Mouse (Mus musculus): Measurements from ENCODE around the gene Irgm1. TPM values are rescaled to one million over a fixed set of nuclear protein-coding genes. Genes with fewer than 3 reads are reported as not detected.

Gene Irgm1
- polyA plus RNA-seq, 1 experiment from 2014 or later: 7.6 TPM

DNA sequence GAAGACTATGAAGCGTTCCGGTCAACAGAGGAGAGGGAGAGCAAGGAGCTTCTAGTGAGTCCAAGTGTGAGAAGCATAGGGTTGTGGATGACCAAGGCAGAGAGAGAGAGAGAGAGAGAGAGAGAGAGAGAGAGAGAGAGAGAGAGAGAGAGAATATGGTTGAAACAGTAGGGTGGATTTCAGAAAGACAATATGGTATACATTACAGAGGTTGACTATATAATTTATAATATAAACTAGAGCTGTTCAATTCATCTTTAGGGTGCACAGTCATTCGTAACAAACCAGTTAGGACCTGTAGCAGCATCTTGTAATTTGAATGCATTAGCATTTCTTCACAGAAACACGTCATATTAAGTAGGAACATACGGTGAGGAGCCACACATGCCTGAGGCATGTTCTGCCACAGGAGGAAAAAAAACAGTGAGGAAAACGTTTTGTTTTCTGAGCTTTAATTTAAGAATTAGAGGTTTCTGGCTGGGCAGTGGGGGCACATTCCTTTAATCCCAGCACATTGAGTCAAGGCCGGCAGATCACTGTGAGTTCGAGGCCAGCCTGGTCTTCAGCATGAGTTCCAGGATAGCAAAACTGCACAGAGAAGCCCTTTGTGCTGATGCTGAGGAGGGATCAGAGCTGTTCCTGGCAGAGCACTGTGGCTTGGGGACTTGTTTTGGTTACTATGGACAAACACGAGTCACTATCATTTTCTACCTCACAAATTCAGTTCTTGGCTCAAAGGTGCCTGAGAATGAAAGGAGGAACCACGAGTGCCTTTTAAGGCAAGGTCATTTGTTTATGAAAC lies 32.4 kb downstream of the Irgm1 start:
- H3K4me3 ChIP-seq (ENCODE audit: low read depth, low read length): peak overlapping the region; percentile 78
- no peaks in the 10 kb centered on the region for H3K27me3 ChIP-seq (replicated peaks; ENCODE audit: control insufficient read depth, insufficient read depth, low read length)
- no peaks in the 10 kb centered on the region for H3K36me3 ChIP-seq (ENCODE audit: control insufficient read depth, insufficient read depth, low read length)
- peak overlapping the region; percentile 79 for H3K4me2 ChIP-seq (ENCODE audit: low read depth, low read length)
- no peaks in the 10 kb centered on the region for H3K9me3 ChIP-seq (ENCODE audit: control insufficient read depth, low read length)
- DNase-seq (ENCODE audit: low spot score) (no peak), ATAC-seq (ENCODE audit: low read depth) (no peak)
- H3K27ac ChIP-seq (replicated peaks; ENCODE audit: low read depth, low read length): no peak overlapping the region
- H3K9ac ChIP-seq (ENCODE audit: low read depth, low read length): no peak overlapping the region
- H3K4me1 ChIP-seq (ENCODE audit: control insufficient read depth, insufficient read depth, low read length): peaks cover 8% of the 10 kb centered on the region
- 60% methylated on average over 10 of the region's 10 CpGs for WGBS

- Histone ChIP-seq H3K27ac (replicated peaks; ENCODE audit: low read depth, low read length) (peak overlapping the region; percentile 33; the same call in 1 of the 2 replicates), H3K36me3 (ENCODE audit: control insufficient read depth, insufficient read depth, low read length) (no peaks in the 10 kb centered on the region), H3K9me3 (ENCODE audit: control insufficient read depth, low read length) (no peaks in the 10 kb centered on the region), H3K9ac (ENCODE audit: low read depth, low read length) (peak overlapping the region; percentile 72), H3K4me2 (ENCODE audit: low read depth, low read length) (peak overlapping the region; percentile 79), H3K4me1 (ENCODE audit: control insufficient read depth, insufficient read depth, low read length) (peaks cover 8% of the 10 kb centered on the region), H3K27me3 (replicated peaks; ENCODE audit: control insufficient read depth, insufficient read depth, low read length) (no peaks in the 10 kb centered on the region), H3K4me3 (ENCODE audit: low read depth, low read length) (peak overlapping the region; percentile 78)
- 2% methylated on average over 16 of the region's 16 CpGs for WGBS
- ATAC-seq (ENCODE audit: low read depth) (no peak), DNase-seq (ENCODE audit: low spot score) (peak; percentile 49)
Observed at GRCm38 (mm10) chr11:48838181-48838797, 33.2 kb downstream of the Irgm1 start.

GRCm38 (mm10) chr11:48837310-48838180 lies 33.9 kb downstream of the Irgm1 start:
- Histone ChIP-seq H3K9me3 (ENCODE audit: control insufficient read depth, low read length) (no peaks in the 10 kb centered on the region), H3K36me3 (ENCODE audit: control insufficient read depth, insufficient read depth, low read length) (no peaks in the 10 kb centered on the region), H3K27me3 (replicated peaks; ENCODE audit: control insufficient read depth, insufficient read depth, low read length) (no peaks in the 10 kb centered on the region), H3K4me2 (ENCODE audit: low read depth, low read length) (peak overlapping the region; percentile 79), H3K4me3 (ENCODE audit: low read depth, low read length) (peak overlapping the region; percentile 78), H3K9ac (ENCODE audit: low read depth, low read length) (peak overlapping the region; percentile 72), H3K4me1 (ENCODE audit: control insufficient read depth, insufficient read depth, low read length) (peaks cover 8% of the 10 kb centered on the region), H3K27ac (replicated peaks; ENCODE audit: low read depth, low read length) (peak overlapping the region; percentile 33; the same call in 1 of the 2 replicates)
- peak; percentile 68 for DNase-seq (ENCODE audit: low spot score)
- 0% methylated on average over 27 of the region's 77 CpGs for whole genome bisulfite sequencing
- peak; percentile 7; the same call in 1 of the 2 replicates for ATAC-seq (ENCODE audit: low read depth)

DNA sequence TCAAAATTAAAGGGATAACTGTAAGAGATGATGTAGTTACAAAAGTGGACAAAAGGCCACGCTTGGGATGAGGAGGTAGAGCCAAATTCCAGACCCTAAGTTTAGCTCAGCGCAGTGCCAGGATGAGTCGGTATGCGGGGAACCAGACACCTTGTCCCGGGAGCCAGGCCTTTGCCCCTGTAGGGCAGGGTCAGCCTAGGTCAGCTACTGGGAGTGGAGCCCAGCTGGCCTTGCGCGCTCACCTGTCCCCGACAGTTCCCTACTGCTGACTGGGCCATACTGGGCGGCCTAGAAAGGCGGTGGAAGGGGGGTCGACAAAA lies 34.5 kb downstream of the Irgm1 start:
- Histone ChIP-seq H3K27ac (replicated peaks; ENCODE audit: low read depth, low read length) (no peak overlapping the region), H3K9ac (ENCODE audit: low read depth, low read length) (peak overlapping the region; percentile 72), H3K27me3 (replicated peaks; ENCODE audit: control insufficient read depth, insufficient read depth, low read length) (no peaks in the 10 kb centered on the region), H3K4me1 (ENCODE audit: control insufficient read depth, insufficient read depth, low read length) (peaks cover 8% of the 10 kb centered on the region), H3K9me3 (ENCODE audit: control insufficient read depth, low read length) (no peaks in the 10 kb centered on the region), H3K4me3 (ENCODE audit: low read depth, low read length) (peak overlapping the region; percentile 78), H3K4me2 (ENCODE audit: low read depth, low read length) (peak overlapping the region; percentile 79), H3K36me3 (ENCODE audit: control insufficient read depth, insufficient read depth, low read length) (no peaks in the 10 kb centered on the region)
- ATAC-seq (ENCODE audit: low read depth) (no peak), DNase-seq (ENCODE audit: low spot score) (no peak)
- WGBS: 10% methylated on average over 11 of the region's 11 CpGs

- H3K27ac ChIP-seq (replicated peaks; ENCODE audit: low read depth, low read length): no peak overlapping the region
- 72% methylated on average over 6 of the region's 6 CpGs for WGBS
- no peak for ATAC-seq (ENCODE audit: low read depth)
Observed at GRCm38 (mm10) chr11:48835923-48836322, 35.6 kb downstream of the Irgm1 start.

DNA sequence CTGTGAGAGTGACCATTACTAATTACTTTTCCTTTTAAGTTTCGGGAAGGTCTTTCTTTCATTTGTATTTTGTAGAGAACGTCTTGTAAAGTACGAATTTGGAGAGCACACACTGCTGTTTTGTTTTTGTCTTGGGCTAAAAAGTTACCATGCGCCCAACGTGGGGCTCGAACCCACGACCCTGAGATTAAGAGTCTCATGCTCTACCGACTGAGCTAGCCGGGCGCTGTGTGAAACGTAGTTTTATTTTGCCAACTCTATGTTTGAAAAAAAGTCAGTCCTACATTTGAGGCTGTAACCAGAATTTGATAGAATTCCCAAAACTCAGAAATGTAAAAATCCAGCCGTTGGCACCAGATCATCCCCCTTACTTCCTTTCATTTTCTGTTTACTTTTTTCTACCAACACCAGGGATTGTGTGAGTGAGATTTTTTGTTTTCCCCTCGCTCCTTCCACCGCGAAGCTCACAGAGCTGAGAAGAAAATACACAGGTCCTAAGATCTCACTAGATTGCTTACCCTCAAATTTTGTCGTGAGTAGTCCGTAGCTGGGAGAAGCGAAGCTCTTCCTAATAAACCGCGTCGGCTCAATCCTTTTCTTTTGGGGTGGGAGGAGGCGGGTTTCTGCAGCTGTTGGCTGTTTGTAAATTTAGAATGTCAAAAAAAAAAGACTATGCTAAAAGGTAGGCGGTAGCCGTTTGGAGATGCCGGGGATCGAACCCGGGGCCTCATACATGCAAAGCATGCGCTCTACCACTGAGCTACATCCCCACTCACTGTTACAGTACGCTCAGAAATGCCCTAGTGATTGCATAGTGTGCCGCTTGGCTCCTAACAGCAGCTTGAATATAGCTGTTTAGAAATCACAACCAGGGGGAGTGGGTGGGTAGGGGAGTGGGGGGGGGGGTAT lies 37.5 kb downstream of the Irgm1 start:
- ATAC-seq (ENCODE audit: low read depth): peak; percentile 92
- Histone ChIP-seq H3K9me3 (ENCODE audit: control insufficient read depth, low read length) (no peaks in the 10 kb centered on the region), H3K27me3 (replicated peaks; ENCODE audit: control insufficient read depth, insufficient read depth, low read length) (no peaks in the 10 kb centered on the region), H3K4me3 (ENCODE audit: low read depth, low read length) (peak overlapping the region; percentile 72), H3K27ac (replicated peaks; ENCODE audit: low read depth, low read length) (peak overlapping the region; percentile 69), H3K36me3 (ENCODE audit: control insufficient read depth, insufficient read depth, low read length) (no peaks in the 10 kb centered on the region), H3K9ac (ENCODE audit: low read depth, low read length) (peak overlapping the region; percentile 69), H3K4me2 (ENCODE audit: low read depth, low read length) (peak overlapping the region; percentile 71), H3K4me1 (ENCODE audit: control insufficient read depth, insufficient read depth, low read length) (peaks cover 8% of the 10 kb centered on the region)
- DNase-seq (ENCODE audit: low spot score): peak; percentile 93
- under 1% methylated on average over 30 of the region's 30 CpGs for WGBS

More at GRCm38 (mm10) chr11:48835923-48836322, 35.6 kb downstream of the Irgm1 start:
- peaks cover 8% of the 10 kb centered on the region for H3K4me1 ChIP-seq (ENCODE audit: control insufficient read depth, insufficient read depth, low read length)
- H3K4me2 ChIP-seq (ENCODE audit: low read depth, low read length): no peak overlapping the region
- no peak overlapping the region for H3K9ac ChIP-seq (ENCODE audit: low read depth, low read length)
- no peak for DNase-seq (ENCODE audit: low spot score)
- no peaks in the 10 kb centered on the region for H3K27me3 ChIP-seq (replicated peaks; ENCODE audit: control insufficient read depth, insufficient read depth, low read length)
- no peaks in the 10 kb centered on the region for H3K36me3 ChIP-seq (ENCODE audit: control insufficient read depth, insufficient read depth, low read length)
- H3K9me3 ChIP-seq (ENCODE audit: control insufficient read depth, low read length): no peaks in the 10 kb centered on the region
- no peak overlapping the region for H3K4me3 ChIP-seq (ENCODE audit: low read depth, low read length)

DNA sequence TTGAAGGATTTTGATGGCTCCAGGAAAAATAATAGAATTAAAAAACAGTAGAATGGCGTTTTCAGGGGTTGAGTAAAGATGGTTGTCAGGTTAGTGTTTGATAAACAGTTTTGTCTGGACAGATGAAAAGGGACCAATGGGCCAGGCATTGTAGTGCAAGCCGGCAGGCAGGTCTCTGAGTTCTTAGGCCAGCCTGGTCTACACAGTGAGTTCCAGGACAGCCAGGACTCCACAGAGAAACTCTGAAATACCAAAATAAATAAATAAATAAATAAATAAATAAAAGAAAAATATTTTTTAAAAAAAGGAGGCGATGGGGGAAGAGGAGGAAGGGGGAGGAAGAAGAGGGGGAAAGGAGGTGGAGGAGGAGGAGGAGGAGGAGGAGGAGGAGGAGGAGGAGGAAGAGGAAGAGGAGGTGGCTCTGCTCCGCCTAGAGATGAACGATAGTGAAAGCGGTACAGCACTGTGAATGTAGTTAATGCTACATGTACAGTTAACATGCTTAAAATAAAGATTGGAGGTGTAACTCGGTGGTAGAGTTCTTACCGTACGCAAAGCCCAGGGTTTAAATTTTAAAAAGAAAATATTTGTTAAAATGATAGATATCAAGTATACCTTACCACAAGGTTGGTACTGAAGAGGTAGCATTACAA lies 38.3 kb downstream of the Irgm1 start:
- WGBS: 34% methylated on average over 9 of the region's 9 CpGs
- 0 out of 2 replicates have a peak, but pooled peaks have one; percentile 3 for ATAC-seq (ENCODE audit: low read depth)
- peak overlapping the region; percentile 71 for H3K4me2 ChIP-seq (ENCODE audit: low read depth, low read length)

More for the DNA sequence above, 38.3 kb downstream of the Irgm1 start:
- Histone ChIP-seq H3K4me1 (ENCODE audit: control insufficient read depth, insufficient read depth, low read length) (peaks cover 3% of the 10 kb centered on the region), H3K4me3 (ENCODE audit: low read depth, low read length) (peak overlapping the region; percentile 72), H3K27me3 (replicated peaks; ENCODE audit: control insufficient read depth, insufficient read depth, low read length) (no peaks in the 10 kb centered on the region), H3K9ac (ENCODE audit: low read depth, low read length) (0 out of 2 replicates have a peak overlapping the region, but pooled peaks have one; percentile 69), H3K9me3 (ENCODE audit: control insufficient read depth, low read length) (no peaks in the 10 kb centered on the region), H3K36me3 (ENCODE audit: control insufficient read depth, insufficient read depth, low read length) (no peaks in the 10 kb centered on the region), H3K27ac (replicated peaks; ENCODE audit: low read depth, low read length) (no peak overlapping the region)
- no peak for DNase-seq (ENCODE audit: low spot score)

Measured in embryonic facial prominence, embryonic 14.5 days (tissue).